Mouse (Mus musculus) hindbrain, postnatal 0 days (tissue): Measurements from ENCODE around the gene Ppp2r1b. TPM values are rescaled to one million over a fixed set of nuclear protein-coding genes. Genes with fewer than 3 reads are reported as not detected.

Experiments
- ATAC-seq: fragments of 200-750 bp; cut with Nextera tagmentation; 2 replicates; pipeline ENCODE4 v1.8.0; 2017; ENCODE audit warnings: mild to moderate bottlenecking, moderate TSS enrichment, moderate library complexity
- DNase-seq: peaks from one replicate; pipeline ENCODE4 v3.0.0-alpha.2; 2015; ENCODE audit warnings: low spot score
- H3K27ac ChIP-seq: fragments of 300-500 bp; sonication (generic); 2 replicates; pipeline ENCODE4 v1.5.1; 2014; ENCODE audit warnings: mild to moderate bottlenecking
- H3K27me3 ChIP-seq: fragments of 300-500 bp; sonication (generic); 2 replicates; pipeline ENCODE4 v1.6.1; 2014; ENCODE audit warnings: low read length, mixed read lengths; ENCODE audit not compliant: insufficient read depth
- H3K36me3 ChIP-seq: fragments of 300-500 bp; sonication (generic); 2 replicates; pipeline ENCODE4 v1.6.1; 2014; ENCODE audit warnings: low read length, mixed read lengths; ENCODE audit not compliant: insufficient read depth
- H3K4me1 ChIP-seq: fragments of 300-500 bp; sonication (generic); 2 replicates; pipeline ENCODE4 v1.6.1; 2014; ENCODE audit warnings: antibody characterized with exemption, low read length, mixed read lengths; ENCODE audit not compliant: insufficient read depth
- H3K4me2 ChIP-seq: fragments of 300-500 bp; sonication (generic); 2 replicates; pipeline ENCODE4 v1.6.1; 2014; ENCODE audit warnings: low read depth, mild to moderate bottlenecking, low read length, moderate library complexity, mixed read lengths
- H3K4me3 ChIP-seq: fragments of 300-500 bp; sonication (generic); 2 replicates; pipeline ENCODE4 v1.5.1; 2014; ENCODE audit warnings: low read length
- H3K9ac ChIP-seq: fragments of 300-500 bp; sonication (generic); replicated peaks from 2 replicates; pipeline ENCODE4 v1.6.1; 2014; ENCODE audit warnings: mild to moderate bottlenecking, low read length, moderate library complexity, mixed read lengths
- H3K9me3 ChIP-seq: fragments of 300-500 bp; sonication (generic); 2 replicates; pipeline ENCODE4 v1.6.1; 2016; ENCODE audit warnings: low read length, mixed read lengths
- CTCF ChIP-seq: IDR thresholded peaks from 2 replicates; pipeline ENCODE4 v1.5.1; 2016; ENCODE audit warnings: antibody characterized with exemption, control low read depth, low read depth
- WGBS: fragments of 180-500 bp; shearing (Covaris S2); extraction: QIAGEN DNeasy Blood & Tissue Kit; methylation state at CpG from one replicate; pipeline ENCODE4 v1.1.7; 2014; 5-methylcytosine and 5-hydroxymethylcytosine counted together
- polyA plus RNA-seq: library from polyadenylated mRNA; unstranded; fragments of >200 nt; fragmentation: Nextera tagmentation; extraction: Ambion mirVana; gene quantifications from 2 replicates; pipeline ENCODE4 v1.2.1, GENCODE M21; 2015
- total RNA-seq: library from RNA; depleted of rRNA; stranded (reverse); fragments of >200 nt; gene quantifications from 2 replicates; pipeline ENCODE4 v1.2.3, GENCODE M21; 2014

Gene Ppp2r1b
- total and polyA plus RNA-seq, 2 experiments from 2014 or later = 18.8 to 31.4 TPM

DNA sequence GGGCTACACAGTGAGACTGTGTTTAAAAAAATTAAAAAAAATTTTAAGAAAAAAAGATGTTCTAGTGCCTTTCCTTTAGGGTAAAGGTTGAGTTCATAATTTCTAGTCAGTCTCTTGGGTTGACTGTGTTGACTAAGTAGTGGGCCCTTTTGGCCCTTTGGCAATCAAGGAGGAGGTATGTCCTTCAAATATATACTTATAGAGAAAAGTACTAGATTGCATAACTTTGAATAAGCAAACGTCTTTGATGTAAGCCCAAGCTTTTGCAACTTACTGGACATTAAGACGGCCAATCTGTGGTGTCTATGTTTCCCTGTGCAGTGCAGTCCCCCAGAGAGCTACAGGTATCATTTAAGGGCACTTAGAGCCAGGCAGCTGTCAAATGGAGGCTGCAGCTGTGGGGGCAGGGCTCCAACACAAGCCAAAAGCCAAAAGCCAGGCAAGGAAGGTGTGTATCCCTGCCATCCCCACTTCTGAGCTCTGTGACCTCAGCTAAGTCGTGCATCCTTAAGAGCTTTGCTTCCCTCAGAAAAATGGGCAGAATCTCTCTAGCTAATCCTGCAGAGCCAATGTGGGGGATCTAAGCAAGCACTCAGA lies 45.5 kb downstream of the Ppp2r1b start:
- WGBS = 97% methylated on average over 3 of the region's 3 CpGs
- no peak overlapping the region for H3K27ac ChIP-seq

GRCm38 (mm10) chr9:50893665-50894064 lies 48.6 kb downstream of the Ppp2r1b start:
- WGBS = 46% methylated on average over 4 of the region's 4 CpGs

More for the DNA sequence above, 45.5 kb downstream of the Ppp2r1b start:
- Histone ChIP-seq H3K36me3 (peaks cover 10% of the 10 kb centered on the region), H3K4me2 (no peak overlapping the region), H3K4me3 (no peak overlapping the region), H3K27me3 (no peaks in the 10 kb centered on the region), H3K4me1 (no peaks in the 10 kb centered on the region; the same call in 1 of the 2 replicates), H3K9me3 (no peaks in the 10 kb centered on the region), H3K9ac (no peak overlapping the region)
- no peak for ATAC-seq
- TF ChIP-seq CTCF = no peak
- DNase-seq = no peak

DNA sequence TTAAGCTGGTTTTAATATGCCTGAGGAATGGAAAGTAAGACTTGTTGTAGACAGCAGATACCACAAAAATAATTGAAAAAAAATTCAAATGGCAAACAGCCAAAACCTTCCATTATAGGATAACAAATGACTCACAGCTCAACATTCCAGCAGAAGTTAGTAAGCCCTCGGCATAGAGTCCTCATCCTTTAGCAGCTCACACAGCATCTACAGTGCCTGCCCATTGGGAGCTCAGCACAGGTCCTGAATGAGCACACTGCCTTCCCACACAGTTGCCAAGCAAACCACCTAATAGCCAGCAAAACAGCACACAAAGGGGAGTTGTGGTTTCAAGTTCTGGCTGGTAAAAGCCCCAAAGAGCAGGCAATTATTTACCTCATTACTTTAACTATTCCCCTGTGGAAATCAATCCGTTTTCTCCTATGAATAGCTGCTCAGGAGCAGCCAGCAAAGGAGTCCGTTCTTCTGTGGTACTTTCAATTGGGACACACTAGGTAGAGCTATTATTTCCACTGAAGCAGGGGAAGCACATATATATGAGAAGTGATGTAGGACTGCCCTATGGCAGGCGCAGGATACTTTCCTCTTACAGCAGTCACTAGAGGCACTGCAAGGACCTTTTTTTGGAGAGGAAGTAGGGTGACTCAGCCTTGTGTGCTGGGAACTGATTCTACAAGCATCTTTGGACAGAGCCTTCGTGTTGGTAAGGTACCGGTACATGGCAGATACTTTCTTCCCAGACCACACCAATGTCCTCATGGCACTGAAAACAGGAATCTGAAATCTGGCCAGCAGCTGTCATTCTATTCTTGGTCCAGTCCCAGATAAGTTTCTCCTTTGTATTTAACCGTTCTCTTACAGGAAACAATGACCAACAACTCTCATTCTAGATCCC lies 55.2 kb downstream of the Ppp2r1b start:
- Histone ChIP-seq H3K9me3 (no peaks in the 10 kb centered on the region), H3K9ac (no peak overlapping the region), H3K4me1 (no peaks in the 10 kb centered on the region), H3K36me3 (peaks cover 14% of the 10 kb centered on the region), H3K27me3 (no peaks in the 10 kb centered on the region), H3K27ac (no peak overlapping the region), H3K4me3 (no peak overlapping the region), H3K4me2 (no peak overlapping the region)
- no peak for TF ChIP-seq CTCF
- DNase-seq (peak; percentile 9), ATAC-seq (no peak)
- WGBS = 48% methylated on average over 7 of the region's 7 CpGs

More at GRCm38 (mm10) chr9:50893665-50894064, 48.6 kb downstream of the Ppp2r1b start:
- Histone ChIP-seq H3K4me3 (no peak overlapping the region), H3K4me2 (no peak overlapping the region), H3K36me3 (peaks cover 21% of the 10 kb centered on the region), H3K4me1 (no peaks in the 10 kb centered on the region), H3K27ac (no peak overlapping the region), H3K27me3 (no peaks in the 10 kb centered on the region), H3K9me3 (no peaks in the 10 kb centered on the region), H3K9ac (no peak overlapping the region)
- no peak for TF ChIP-seq CTCF
- ATAC-seq = peak; percentile 85
- peak; percentile 81 for DNase-seq

DNA sequence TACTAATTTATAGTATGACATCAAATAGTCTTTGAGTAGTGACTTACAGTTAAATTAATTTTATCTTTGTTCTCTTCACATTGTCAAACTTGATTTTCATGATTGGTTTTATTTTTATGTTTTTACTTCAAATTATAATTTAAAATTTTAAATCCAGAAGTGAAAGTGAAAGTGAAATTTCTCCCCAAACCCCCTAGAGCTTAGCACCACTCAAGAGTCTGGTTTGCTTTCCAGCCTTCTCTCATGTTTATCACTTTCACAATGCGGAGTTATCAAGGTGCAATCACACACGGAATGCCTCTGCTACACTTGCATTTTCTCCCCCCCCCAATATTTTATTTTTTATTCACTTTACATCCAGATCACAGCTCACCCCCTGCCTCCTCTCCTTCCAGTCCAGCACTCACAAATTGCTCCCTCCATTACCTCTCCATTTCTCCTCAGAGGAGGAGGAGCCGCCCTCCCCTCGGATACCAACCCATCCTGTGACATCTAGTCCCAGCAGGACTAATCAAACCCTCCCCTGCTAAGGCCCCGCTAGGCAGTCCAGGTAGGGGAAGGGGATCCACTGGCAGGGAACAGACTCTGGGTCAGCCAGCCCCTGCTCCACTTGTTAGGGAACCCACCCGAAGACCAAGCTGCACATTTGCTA lies 59.2 kb downstream of the Ppp2r1b start:
- H3K4me3 ChIP-seq = no peak overlapping the region
- H3K9ac ChIP-seq = no peak overlapping the region
- DNase-seq (no peak), ATAC-seq (no peak)
- H3K27ac ChIP-seq = no peak overlapping the region
- TF ChIP-seq CTCF = no peak
- H3K4me2 ChIP-seq = no peak overlapping the region
- no peaks in the 10 kb centered on the region for H3K9me3 ChIP-seq
- WGBS = 74% methylated on average over 6 of the region's 6 CpGs
- H3K4me1 ChIP-seq = no peaks in the 10 kb centered on the region
- H3K27me3 ChIP-seq = no peaks in the 10 kb centered on the region
- H3K36me3 ChIP-seq = no peaks in the 10 kb centered on the region

DNA sequence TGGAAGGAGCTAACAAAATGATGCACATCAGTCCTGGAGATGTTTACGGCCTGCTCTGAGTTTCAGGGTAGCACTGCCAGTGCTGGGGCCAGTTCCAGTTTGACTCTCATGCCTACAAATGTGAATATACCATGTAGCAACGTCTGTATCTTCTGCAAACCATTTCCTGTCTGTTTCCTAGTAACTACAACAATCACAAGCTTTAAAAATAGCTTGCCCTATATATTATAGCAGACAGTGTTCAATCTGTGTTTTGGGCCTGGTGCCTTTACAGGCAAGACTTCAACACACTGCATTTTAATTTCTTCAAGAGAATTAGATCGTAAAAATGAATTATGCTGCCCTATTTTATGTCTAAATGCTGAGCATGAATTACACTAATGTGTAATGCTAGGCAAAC lies 60.2 kb downstream of the Ppp2r1b start:
- DNase-seq = no peak
- ATAC-seq = no peak
- Histone ChIP-seq H3K27ac (no peak overlapping the region), H3K9ac (no peak overlapping the region), H3K4me2 (no peak overlapping the region), H3K27me3 (no peaks in the 10 kb centered on the region), H3K4me3 (no peak overlapping the region), H3K36me3 (no peaks in the 10 kb centered on the region), H3K4me1 (no peaks in the 10 kb centered on the region), H3K9me3 (no peaks in the 10 kb centered on the region)
- TF ChIP-seq CTCF = no peak
- WGBS = 79% methylated on average over 3 of the region's 3 CpGs

- no peak for DNase-seq
- no peak overlapping the region for H3K27ac ChIP-seq
- H3K27me3 ChIP-seq = no peaks in the 10 kb centered on the region
- no peak overlapping the region for H3K9ac ChIP-seq
- H3K9me3 ChIP-seq = no peaks in the 10 kb centered on the region
- H3K4me1 ChIP-seq = no peaks in the 10 kb centered on the region
- no peak overlapping the region for H3K4me3 ChIP-seq
- H3K36me3 ChIP-seq = no peaks in the 10 kb centered on the region
- ATAC-seq = no peak
- 90% methylated on average over 7 of the region's 7 CpGs for WGBS
- no peak overlapping the region for H3K4me2 ChIP-seq
- TF ChIP-seq CTCF = no peak
These were observed 66.9 kb downstream of the Ppp2r1b start for GRCm38 (mm10) chr9:50911861-50912515.
